In genomic region chr3:67450601-67451210, GRCm38 (mm10) we compare ENCODE assay signal across 20 mouse cellular contexts. TPM values are rescaled to one million over a fixed set of nuclear protein-coding genes. Genes with fewer than 3 reads are reported as not detected.
DNase-seq lines count a peak whose midpoint lies in the region; ATAC-seq and TF ChIP-seq lines count a peak whose summit lies in the region.
"Had no signal": no experiment of that assay in that cellular context is flagged by ENCODE, and none has a peak within 500 bp of the region (broad histone marks: within the 10 kb centered on the region; RNA-seq: fewer than 3 reads in every experiment).

No protein-coding gene starts in this region.

- H3K9ac ChIP-seq in heart, embryonic 16.5 days (ENCODE audit: low read length), result no peak overlapping the region
- H3K9ac ChIP-seq in heart, embryonic 12.5 days, result no peak overlapping the region
- H3K9ac ChIP-seq: embryonic facial prominence, embryonic 15.5 days; hindbrain, embryonic 14.5 days; limb, embryonic 12.5 days; midbrain, embryonic 13.5 days; neural tube, embryonic 13.5 days had no signal

- H3K4me2 ChIP-seq in heart, embryonic 16.5 days (ENCODE audit: low read depth, low read length), result no peak overlapping the region
- no peak overlapping the region for H3K4me2 ChIP-seq in heart, embryonic 12.5 days
- H3K4me2 ChIP-seq: embryonic facial prominence, embryonic 15.5 days; hindbrain, embryonic 14.5 days; limb, embryonic 12.5 days; midbrain, embryonic 13.5 days; neural tube, embryonic 13.5 days had no signal

- no peaks in the 10 kb centered on the region for H3K9me3 ChIP-seq in heart, embryonic 16.5 days (replicated peaks; ENCODE audit: control insufficient read depth, low read length)
- H3K9me3 ChIP-seq in heart, embryonic 12.5 days (replicated peaks), result no peaks in the 10 kb centered on the region
- H3K9me3 ChIP-seq: embryonic facial prominence, embryonic 15.5 days; limb, embryonic 12.5 days; midbrain, embryonic 13.5 days; neural tube, embryonic 13.5 days had no signal

- H3K4me3 ChIP-seq in heart, embryonic 16.5 days (ENCODE audit: low read length), result no peak overlapping the region
- no peak overlapping the region for H3K4me3 ChIP-seq in heart, embryonic 12.5 days
- H3K4me3 ChIP-seq in embryonic fibroblast, embryonic 13.5 days (ENCODE audit: insufficient read depth, low read length), result no peak overlapping the region
- H3K4me3 ChIP-seq: embryonic facial prominence, embryonic 15.5 days; layer of hippocampus, adult 2 months; limb, embryonic 12.5 days; midbrain, embryonic 13.5 days; neural tube, embryonic 13.5 days had no signal

- peak; percentile 28 to 29 for DNase-seq in layer of hippocampus, adult 8-10 months (ENCODE audit: low spot score in 2 of 2)
- no peak for DNase-seq in layer of hippocampus, postnatal 36 days
- peak; percentile 37 for DNase-seq in lung, postnatal 14 days
- DNase-seq in natural killer cell, adult 2 months (ENCODE audit: low spot score in 2 of 2), result no peak
- no peak for DNase-seq in spleen, postnatal 14 days (ENCODE audit: low spot score in 2 of 2)
- DNase-seq: adrenal gland, adult 8-10 months; cerebellum, postnatal 25 days; retina, postnatal 1 day; thymus, adult 2 months had no signal

- H3K4me1 ChIP-seq in heart, embryonic 16.5 days (ENCODE audit: control insufficient read depth, insufficient read depth, low read length), result no peaks in the 10 kb centered on the region
- no peaks in the 10 kb centered on the region for H3K4me1 ChIP-seq in heart, embryonic 12.5 days (replicated peaks)
- no peaks in the 10 kb centered on the region for H3K4me1 ChIP-seq in embryonic fibroblast, embryonic 13.5 days (ENCODE audit: control insufficient read depth, insufficient read depth, low read length)
- H3K4me1 ChIP-seq: embryonic facial prominence, embryonic 15.5 days; limb, embryonic 12.5 days; midbrain, embryonic 13.5 days; neural tube, embryonic 13.5 days had no signal

- ATAC-seq in heart, embryonic 16.5 days (replicated peaks; ENCODE audit: extremely low read depth, insufficient read depth, low FRiP score), result no peak
- ATAC-seq in heart, embryonic 12.5 days (ENCODE audit: insufficient number of reproducible peaks, low FRiP score), result no peak
- ATAC-seq: forebrain, embryonic 16.5 days; midbrain, embryonic 13.5 days had no signal

- peak overlapping the region; percentile 39; the same call in 1 of the 2 replicates for H3K27ac ChIP-seq in heart, embryonic 16.5 days (ENCODE audit: low read length)
- no peak overlapping the region for H3K27ac ChIP-seq in heart, embryonic 12.5 days (ENCODE audit: poor library complexity, severe bottlenecking)
- peak overlapping the region; percentile 22; the same call in 1 of the 2 replicates for H3K27ac ChIP-seq in embryonic fibroblast, embryonic 13.5 days (ENCODE audit: insufficient read depth, low read length)
- H3K27ac ChIP-seq: embryonic facial prominence, embryonic 15.5 days; hindbrain, embryonic 14.5 days; limb, embryonic 12.5 days; midbrain, embryonic 13.5 days; neural tube, embryonic 13.5 days had no signal

- no peak for TF ChIP-seq POLR2A in embryonic fibroblast, embryonic 13.5 days (IDR thresholded peaks at IDR 0.05; ENCODE audit: low read depth, low read length)

- 77% methylated on average over 5 of the region's 5 CpGs for WGBS in heart, embryonic 16.5 days
- 89% methylated on average over 5 of the region's 5 CpGs for WGBS in heart, embryonic 12.5 days

- H3K36me3 ChIP-seq in heart, embryonic 16.5 days (ENCODE audit: control insufficient read depth, insufficient read depth), result peaks cover 62% of the 10 kb centered on the region
- peaks cover 84% of the 10 kb centered on the region for H3K36me3 ChIP-seq in heart, embryonic 12.5 days

- no peak for TF ChIP-seq CTCF in embryonic fibroblast, embryonic 13.5 days (IDR thresholded peaks at IDR 0.05; ENCODE audit: borderline replicate concordance, insufficient read depth, low read length)

- no peaks in the 10 kb centered on the region for H3K27me3 ChIP-seq in heart, embryonic 16.5 days (ENCODE audit: control insufficient read depth, insufficient read depth, low read length)
- no peaks in the 10 kb centered on the region for H3K27me3 ChIP-seq in heart, embryonic 12.5 days (replicated peaks)
- H3K27me3 ChIP-seq: CH12.LX; embryonic facial prominence, embryonic 15.5 days; limb, embryonic 12.5 days; midbrain, embryonic 13.5 days; neural tube, embryonic 13.5 days had no signal

RNA-seq across cellular contexts. Expression of gene Lxn, which starts 13.0 kb away (rescaled TPM):
- polyA plus RNA-seq in heart, embryonic 16.5 days (2015; fragmentation: Nextera tagmentation; extraction: Ambion mirVana), result 72.3 and 74.4 TPM in 2 replicates
- 44.9 and 50.7 TPM in 2 replicates for polyA plus RNA-seq in heart, embryonic 12.5 days (2016; fragmentation: Nextera tagmentation; extraction: Ambion mirVana)
- total RNA-seq in layer of hippocampus, adult 8-10 months (2022), result 10 to 100 TPM; 49.1 to 58.4 (median 53.4) TPM
- total RNA-seq in layer of hippocampus, postnatal 36 days (2021), result 10 to 100 TPM; 41.9 to 46.4 TPM
- polyA plus RNA-seq in embryonic fibroblast, embryonic 13.5 days (2011; ENCODE audit: insufficient read length, low read depth, missing spikeins), result 98.5 and 132 TPM in 2 replicates

RNA-seq across cellular contexts. Expression of gene Gfm1, which starts 20.8 kb away (rescaled TPM):
- 113 and 115 TPM in 2 replicates for polyA plus RNA-seq in heart, embryonic 16.5 days (2015; fragmentation: Nextera tagmentation; extraction: Ambion mirVana)
- 116 and 123 TPM in 2 replicates for polyA plus RNA-seq in heart, embryonic 12.5 days (2016; fragmentation: Nextera tagmentation; extraction: Ambion mirVana)
- 10 to 100 TPM; 48.5 to 53.2 (median 50.1) TPM for total RNA-seq in layer of hippocampus, adult 8-10 months (2022)
- 10 to 100 TPM; 47.8 to 58.4 TPM for total RNA-seq in layer of hippocampus, postnatal 36 days (2021)
- 45.6 and 52.6 TPM in 2 replicates for polyA plus RNA-seq in embryonic fibroblast, embryonic 13.5 days (2011; ENCODE audit: insufficient read length, low read depth, missing spikeins)

Comparison
In these comparisons a context has a peak if more than half of its experiments do, and no peak if none do; other contexts are left out.
1. DNase-seq: peak in layer of hippocampus, adult 8-10 months (2 of 2) and lung, postnatal 14 days (single experiment); none in layer of hippocampus, postnatal 36 days (0 of 2), natural killer cell, adult 2 months (0 of 2) and spleen, postnatal 14 days (0 of 2).